Mouse (Mus musculus) cerebellum, adult (tissue): Measurements from ENCODE around the gene Dnajc6.
A peak's percentile ranks its signal among the peaks of the same experiment; 100 is the strongest.

ENCODE experiments used
- ATAC-seq: cut with Nextera tagmentation; 2 replicates; pipeline ENCODE4 v1.9.2; 2017; ENCODE audit warnings: mild to moderate bottlenecking, moderate library complexity, mixed read lengths; ENCODE audit not compliant: insufficient number of reproducible peaks, low FRiP score, low TSS enrichment

The Dnajc6 gene

GRCm38 (mm10) chr4:101505966-101506365 lies 9.5 kb downstream of the Dnajc6 start:
- ATAC-seq, result no peak

GRCm38 (mm10) chr4:101506372-101506771 lies 9.9 kb downstream of the Dnajc6 start:
- no peak for ATAC-seq

GRCm38 (mm10) chr4:101507571-101508422 lies 11.3 kb downstream of the Dnajc6 start:
- ATAC-seq, result peak; percentile 68

- ATAC-seq, result no peak
These were observed 12.0 kb downstream of the Dnajc6 start for GRCm38 (mm10) chr4:101508431-101508830.

- peak; percentile 81 for ATAC-seq
These were observed 12.6 kb downstream of the Dnajc6 start for GRCm38 (mm10) chr4:101508851-101509577.

GRCm38 (mm10) chr4:101510111-101510903 lies 13.9 kb downstream of the Dnajc6 start:
- ATAC-seq, result no peak

GRCm38 (mm10) chr4:101510904-101511210 lies 14.4 kb downstream of the Dnajc6 start:
- no peak for ATAC-seq

- ATAC-seq, result no peak
These were observed 15.5 kb downstream of the Dnajc6 start for GRCm38 (mm10) chr4:101511768-101512521.

GRCm38 (mm10) chr4:101513251-101513650 lies 16.8 kb downstream of the Dnajc6 start:
- ATAC-seq, result no peak

GRCm38 (mm10) chr4:101515853-101516252 lies 19.4 kb downstream of the Dnajc6 start:
- ATAC-seq, result no peak

- no peak for ATAC-seq
These were observed 20.2 kb downstream of the Dnajc6 start for GRCm38 (mm10) chr4:101516434-101517168.

GRCm38 (mm10) chr4:101531901-101532300 lies 35.5 kb downstream of the Dnajc6 start:
- ATAC-seq, result no peak

- ATAC-seq, result no peak
These were observed 44.1 kb downstream of the Dnajc6 start for GRCm38 (mm10) chr4:101540516-101540915.

GRCm38 (mm10) chr4:101549958-101550591 lies 53.6 kb downstream of the Dnajc6 start:
- ATAC-seq, result peak; percentile 74

GRCm38 (mm10) chr4:101550671-101551161 lies 54.3 kb downstream of the Dnajc6 start:
- ATAC-seq, result peak; percentile 75

- ATAC-seq, result no peak
These were observed 55.0 kb downstream of the Dnajc6 start for GRCm38 (mm10) chr4:101551425-101551824.

- ATAC-seq, result no peak
These were observed 55.9 kb downstream of the Dnajc6 start for GRCm38 (mm10) chr4:101552372-101552771.

- ATAC-seq, result no peak
These were observed 58.6 kb downstream of the Dnajc6 start for GRCm38 (mm10) chr4:101555016-101555415.

- no peak for ATAC-seq
These were observed 63.7 kb downstream of the Dnajc6 start for GRCm38 (mm10) chr4:101560137-101560536.
